Comparison of ENCODE assay signal across 26 mouse cellular contexts in genomic region chr14:122265214-122265613, GRCm38 (mm10).
DNase-seq lines count a peak whose midpoint lies in the region; ATAC-seq and TF ChIP-seq lines count a peak whose summit lies in the region.
"Had no signal": no experiment of that assay in that cellular context is flagged by ENCODE, and none has a peak within 500 bp of the region (broad histone marks: within the 10 kb centered on the region; RNA-seq: fewer than 3 reads in every experiment).

No protein-coding gene starts in this region.

- WGBS in heart, embryonic 11.5 days (ENCODE audit: insufficient replicate concordance): 41% methylated on average over 7 of the region's 7 CpGs
- WGBS in heart, embryonic 14.5 days: 22% methylated on average over 7 of the region's 7 CpGs
- 24% methylated on average over 7 of the region's 7 CpGs for WGBS in heart, postnatal 0 days
- 34% methylated on average over 7 of the region's 7 CpGs for WGBS in heart, embryonic 10.5 days

- peak overlapping the region; percentile 35; the same call in 1 of the 2 replicates for H3K4me2 ChIP-seq in heart, embryonic 11.5 days
- peak overlapping the region; percentile 52 for H3K4me2 ChIP-seq in heart, embryonic 14.5 days (ENCODE audit: low read length)
- H3K4me2 ChIP-seq in heart, postnatal 0 days (ENCODE audit: low read depth, low read length): peak overlapping the region; percentile 33; the same call in 1 of the 2 replicates
- H3K4me2 ChIP-seq: embryonic facial prominence, embryonic 13.5 days; forebrain, embryonic 12.5 days; forebrain, embryonic 15.5 days; hindbrain, embryonic 12.5 days; hindbrain, embryonic 15.5 days; intestine, embryonic 15.5 days had no signal

- no peaks in the 10 kb centered on the region for H3K36me3 ChIP-seq in heart, embryonic 11.5 days (ENCODE audit: control insufficient read depth, insufficient read depth, low read length)
- no peaks in the 10 kb centered on the region for H3K36me3 ChIP-seq in heart, embryonic 14.5 days (ENCODE audit: control insufficient read depth, insufficient read depth, low read length)
- no peaks in the 10 kb centered on the region for H3K36me3 ChIP-seq in heart, postnatal 0 days (replicated peaks; ENCODE audit: control insufficient read depth, insufficient read depth, low read length)
- H3K36me3 ChIP-seq in heart, embryonic 10.5 days: no peaks in the 10 kb centered on the region
- H3K36me3 ChIP-seq: embryonic facial prominence, embryonic 10.5 days; embryonic facial prominence, embryonic 13.5 days; forebrain, embryonic 12.5 days; forebrain, embryonic 15.5 days; hindbrain, embryonic 12.5 days; hindbrain, embryonic 15.5 days; intestine, embryonic 15.5 days had no signal

- TF ChIP-seq CTCF in heart, postnatal 0 days (IDR thresholded peaks at IDR 0.05; ENCODE audit: low read depth): no peak

- no peak for TF ChIP-seq EP300 in heart, postnatal 0 days (IDR thresholded peaks at IDR 0.05; ENCODE audit: low read depth)

- H3K9ac ChIP-seq in heart, embryonic 11.5 days (ENCODE audit: low read depth, low read length): no peak overlapping the region
- no peak overlapping the region for H3K9ac ChIP-seq in heart, embryonic 14.5 days (ENCODE audit: low read length)
- H3K9ac ChIP-seq in heart, postnatal 0 days (replicated peaks; ENCODE audit: low read depth, low read length): no peak overlapping the region
- H3K9ac ChIP-seq: embryonic facial prominence, embryonic 13.5 days; forebrain, embryonic 12.5 days; forebrain, embryonic 15.5 days; hindbrain, embryonic 12.5 days; hindbrain, embryonic 15.5 days; intestine, embryonic 15.5 days had no signal

- no peak for DNase-seq in heart, postnatal 36 days
- DNase-seq in heart, adult 9 months (ENCODE audit: low spot score in 2 of 2): no peak
- peak; percentile 25 for DNase-seq in heart, postnatal 0 days (ENCODE audit: low spot score)
- no peak for DNase-seq in heart, embryonic 10.5 days (ENCODE audit: low spot score)
- DNase-seq: adrenal gland, adult 8-10 months; adrenal gland, postnatal 25 days; cerebellum, adult 11-12 months; cerebellum, adult 8-10 months; cerebellum, postnatal 10 days; cerebellum, postnatal 36 days; embryo, embryonic 11 days; gastrocnemius, postnatal 25 days; heart, adult 2 months; kidney, adult 11 months; kidney, adult 8-10 months had no signal

- peaks cover 3% of the 10 kb centered on the region; the same call in 1 of the 2 replicates for H3K27me3 ChIP-seq in heart, embryonic 11.5 days (ENCODE audit: control insufficient read depth, insufficient read depth, low read length)
- H3K27me3 ChIP-seq in heart, embryonic 14.5 days (ENCODE audit: control insufficient read depth, insufficient read depth, low read length): no peaks in the 10 kb centered on the region
- H3K27me3 ChIP-seq in heart, postnatal 0 days (ENCODE audit: control insufficient read depth, insufficient read depth, low read length): no peaks in the 10 kb centered on the region
- H3K27me3 ChIP-seq in heart, embryonic 10.5 days (ENCODE audit: insufficient read depth, poor library complexity, severe bottlenecking): peaks cover 32% of the 10 kb centered on the region
- H3K27me3 ChIP-seq: forebrain, embryonic 15.5 days; intestine, embryonic 15.5 days had no signal

- no peaks in the 10 kb centered on the region for H3K9me3 ChIP-seq in heart, embryonic 11.5 days (replicated peaks; ENCODE audit: control insufficient read depth, low read length)
- no peaks in the 10 kb centered on the region for H3K9me3 ChIP-seq in heart, embryonic 14.5 days (ENCODE audit: control insufficient read depth, low read length)
- no peaks in the 10 kb centered on the region for H3K9me3 ChIP-seq in heart, postnatal 0 days (replicated peaks; ENCODE audit: control insufficient read depth, low read length)
- H3K9me3 ChIP-seq in heart, embryonic 10.5 days: no peaks in the 10 kb centered on the region
- H3K9me3 ChIP-seq: embryonic facial prominence, embryonic 10.5 days; embryonic facial prominence, embryonic 13.5 days; forebrain, embryonic 12.5 days; forebrain, embryonic 15.5 days; hindbrain, embryonic 12.5 days; hindbrain, embryonic 15.5 days; intestine, embryonic 15.5 days had no signal

- H3K4me3 ChIP-seq in heart, embryonic 11.5 days (ENCODE audit: low read depth, low read length): no peak overlapping the region
- peak overlapping the region in 1 of 2 experiments; percentile 8; a peak in 1 of 4 replicates for H3K4me3 ChIP-seq in heart, embryonic 14.5 days (ENCODE audit: control insufficient read depth in 1 of 2, insufficient read depth in 1 of 2, low read depth in 1 of 2, low read length in 2 of 2)
- no peak overlapping the region for H3K4me3 ChIP-seq in heart, postnatal 0 days (ENCODE audit: low read depth, low read length)
- no peak overlapping the region for H3K4me3 ChIP-seq in heart, embryonic 10.5 days
- H3K4me3 ChIP-seq: embryonic facial prominence, embryonic 10.5 days; embryonic facial prominence, embryonic 13.5 days; erythroblast, embryonic 14.5 days; forebrain, embryonic 12.5 days; forebrain, embryonic 15.5 days; heart, adult 2 months; hindbrain, embryonic 12.5 days; hindbrain, embryonic 15.5 days; intestine, embryonic 15.5 days had no signal

- no peaks in the 10 kb centered on the region for H3K4me1 ChIP-seq in heart, embryonic 11.5 days (ENCODE audit: control insufficient read depth, insufficient read depth, low read length)
- H3K4me1 ChIP-seq in heart, embryonic 14.5 days (ENCODE audit: control insufficient read depth in 2 of 2, insufficient read depth in 2 of 2, low read length in 2 of 2): peaks cover 4 to 6% of the 10 kb centered on the region in 2 experiments; a peak in 2 of 4 replicates
- 0 out of 2 replicates have a peak, but pooled peaks cover 6% of the 10 kb centered on the region for H3K4me1 ChIP-seq in heart, postnatal 0 days (ENCODE audit: control insufficient read depth, insufficient read depth)
- 0 out of 2 replicates have a peak, but pooled peaks cover 8% of the 10 kb centered on the region for H3K4me1 ChIP-seq in heart, embryonic 10.5 days
- H3K4me1 ChIP-seq: embryonic facial prominence, embryonic 13.5 days; hindbrain, embryonic 15.5 days; intestine, embryonic 15.5 days had no signal

- no peak for ATAC-seq in heart, embryonic 11.5 days (replicated peaks; ENCODE audit: insufficient number of reproducible peaks, low FRiP score, low TSS enrichment)
- ATAC-seq in heart, embryonic 14.5 days (ENCODE audit: insufficient number of reproducible peaks, insufficient read depth, low FRiP score, low read depth): no peak
- peak; percentile 65 for ATAC-seq in heart, postnatal 0 days (ENCODE audit: insufficient read depth, low read depth)
- ATAC-seq: activated CD4-positive, CD25-positive, alpha-beta regulatory T cell, adult 4 months; forebrain, embryonic 15.5 days; intestine, embryonic 15.5 days had no signal

- H3K27ac ChIP-seq in heart, embryonic 11.5 days (ENCODE audit: low read depth, low read length): no peak overlapping the region
- H3K27ac ChIP-seq in heart, embryonic 14.5 days (replicated peaks in 1 of 2; ENCODE audit: control insufficient read depth in 1 of 2, insufficient read depth in 1 of 2, low read depth in 2 of 2, low read length in 2 of 2): no peak overlapping the region
- no peak overlapping the region for H3K27ac ChIP-seq in heart, postnatal 0 days (ENCODE audit: low read depth)
- H3K27ac ChIP-seq in heart, embryonic 10.5 days: no peak overlapping the region
- H3K27ac ChIP-seq: embryonic facial prominence, embryonic 10.5 days; embryonic facial prominence, embryonic 13.5 days; forebrain, embryonic 12.5 days; forebrain, embryonic 15.5 days; heart, adult 2 months; hindbrain, embryonic 12.5 days; hindbrain, embryonic 15.5 days; intestine, embryonic 15.5 days had no signal

- intact Hi-C loops in heart, postnatal 36 days (cut with DNase I): no loop called here
